Mouse (Mus musculus) midbrain, embryonic 15.5 days (tissue): ENCODE results near the gene Gm20517. TPM values are rescaled to one million over a fixed set of nuclear protein-coding genes. Genes with fewer than 3 reads are reported as not detected.
"Not testable (repeated sequence)": the region's sequence is repeated elsewhere in the genome, so short reads cannot be mapped to it uniquely, and the experiment has no call there.

Experiments
- ATAC-seq: fragments of 200-750 bp; cut with Nextera tagmentation; replicated peaks from 2 replicates; pipeline ENCODE4 v1.8.0; 2017; ENCODE audit warnings: moderate TSS enrichment
- H3K27ac ChIP-seq: fragments of 300-500 bp; sonication (generic); 2 replicates; pipeline ENCODE4 v1.5.1; 2015; ENCODE audit warnings: mild to moderate bottlenecking, inconsistent platforms
- H3K27me3 ChIP-seq: fragments of 300-500 bp; sonication (generic); replicated peaks from 2 replicates; pipeline ENCODE4 v1.6.1; 2015; ENCODE audit warnings: inconsistent platforms
- H3K36me3 ChIP-seq: fragments of 300-500 bp; sonication (generic); replicated peaks from 2 replicates; pipeline ENCODE4 v1.6.1; 2015; ENCODE audit warnings: inconsistent platforms
- H3K4me1 ChIP-seq: fragments of 300-500 bp; sonication (generic); 2 replicates; pipeline ENCODE4 v1.6.1; 2015; ENCODE audit warnings: inconsistent platforms
- H3K4me2 ChIP-seq: fragments of 300-500 bp; sonication (generic); 2 replicates; pipeline ENCODE4 v1.6.1; 2015; ENCODE audit warnings: inconsistent platforms, mild to moderate bottlenecking, moderate library complexity
- H3K4me3 ChIP-seq: fragments of 300-500 bp; sonication (generic); 2 replicates; pipeline ENCODE4 v1.5.1; 2015; ENCODE audit warnings: mild to moderate bottlenecking, inconsistent platforms
- H3K9ac ChIP-seq: fragments of 300-500 bp; sonication (generic); 2 replicates; pipeline ENCODE4 v1.6.1; 2015; ENCODE audit warnings: mild to moderate bottlenecking, inconsistent platforms
- H3K9me3 ChIP-seq: fragments of 300-500 bp; sonication (generic); 2 replicates; pipeline ENCODE4 v1.6.1; 2016; ENCODE audit warnings: inconsistent platforms
- WGBS: fragments of 180-500 bp; shearing (Covaris S2); methylation state at CpG from one replicate; pipeline ENCODE4 v1.1.7; 2015; ENCODE audit warnings: mixed read lengths; 5-methylcytosine and 5-hydroxymethylcytosine counted together
- polyA plus RNA-seq: library from polyadenylated mRNA; unstranded; fragments of >200 nt; fragmentation: Nextera tagmentation; extraction: Ambion mirVana; gene quantifications from 2 replicates; pipeline ENCODE4 v1.2.1, GENCODE M21; 2015

Gene Gm20517
- polyA plus RNA-seq, 1 experiment from 2014 or later, result 2.9 TPM

- WGBS, result 83% methylated on average over 7 of the region's 7 CpGs
- Histone ChIP-seq H3K9ac (no peak overlapping the region), H3K4me3 (no peak overlapping the region), H3K36me3 (no peaks in the 10 kb centered on the region), H3K9me3 (no peaks in the 10 kb centered on the region), H3K27ac (no peak overlapping the region), H3K4me2 (no peak overlapping the region), H3K4me1 (peaks cover 31% of the 10 kb centered on the region), H3K27me3 (no peaks in the 10 kb centered on the region)
- ATAC-seq, result no peak
Observed at GRCm38 (mm10) chr17:47633999-47634770, 22.8 kb downstream of the Gm20517 start.

GRCm38 (mm10) chr17:47642992-47643391 is 31.6 kb downstream of the Gm20517 start:
- Histone ChIP-seq H3K4me2 (no peak overlapping the region), H3K9ac (no peak overlapping the region), H3K4me1 (peaks cover 3% of the 10 kb centered on the region; the same call in 1 of the 2 replicates), H3K36me3 (no peaks in the 10 kb centered on the region), H3K4me3 (no peak overlapping the region), H3K9me3 (no peaks in the 10 kb centered on the region), H3K27ac (no peak overlapping the region), H3K27me3 (no peaks in the 10 kb centered on the region)
- no peak for ATAC-seq
- WGBS, result 88% methylated on average over 2 of the region's 2 CpGs

DNA sequence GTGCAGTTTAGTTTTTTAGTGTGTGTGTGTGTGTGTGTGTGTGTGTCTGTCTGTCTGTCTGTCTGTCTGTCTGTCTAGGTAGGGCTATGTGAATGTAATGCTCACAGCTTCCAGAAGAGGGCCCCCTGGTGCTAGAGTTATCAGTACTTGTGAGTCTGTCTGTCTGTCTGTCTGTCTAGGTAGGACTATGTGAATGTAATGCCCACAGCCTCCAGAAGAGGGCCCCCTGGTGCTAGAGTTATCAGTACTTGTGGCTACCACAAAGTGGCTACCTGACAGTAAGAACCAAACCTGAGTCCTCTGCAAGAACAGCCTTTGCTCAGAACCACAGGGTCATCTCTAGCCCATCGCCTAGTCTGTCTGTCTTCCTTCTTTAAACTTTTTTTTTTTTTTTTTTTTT is 35.3 kb downstream of the Gm20517 start:
- Histone ChIP-seq H3K4me1 (no peaks in the 10 kb centered on the region), H3K9me3 (no peaks in the 10 kb centered on the region), H3K36me3 (no peaks in the 10 kb centered on the region), H3K27ac (no peak overlapping the region), H3K4me3 (no peak overlapping the region), H3K4me2 (no peak overlapping the region), H3K27me3 (no peaks in the 10 kb centered on the region), H3K9ac (no peak overlapping the region)
- WGBS, result 70% methylated on average over 1 of the region's 1 CpGs
- ATAC-seq, result no peak

DNA sequence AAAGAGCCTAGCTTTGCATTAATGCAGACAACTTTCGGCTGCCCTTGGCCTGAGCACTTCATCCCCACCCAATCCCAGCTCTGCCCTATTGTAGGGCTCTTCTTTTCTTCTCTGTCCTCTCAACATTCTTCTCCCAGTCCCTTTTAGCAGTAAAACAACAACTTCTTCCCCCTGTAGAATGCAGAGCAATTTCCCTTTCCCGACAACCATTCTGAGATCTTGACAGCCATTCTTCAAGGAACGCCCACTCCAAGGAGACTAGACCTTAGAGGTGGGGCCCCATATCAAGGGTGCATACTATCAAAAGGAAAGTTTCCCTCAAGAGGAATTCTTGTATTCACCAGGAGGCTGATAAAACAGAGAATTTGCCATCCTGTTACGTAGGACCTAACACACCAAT is 37.6 kb downstream of the Gm20517 start:
- Histone ChIP-seq H3K9ac (no peak overlapping the region), H3K27ac (no peak overlapping the region), H3K4me2 (no peak overlapping the region), H3K9me3 (no peaks in the 10 kb centered on the region), H3K27me3 (no peaks in the 10 kb centered on the region), H3K4me3 (no peak overlapping the region), H3K36me3 (no peaks in the 10 kb centered on the region), H3K4me1 (no peaks in the 10 kb centered on the region)
- 42% methylated on average over 4 of the region's 4 CpGs for WGBS
- ATAC-seq, result no peak

- Histone ChIP-seq H3K27me3 (no peaks in the 10 kb centered on the region), H3K27ac (no peak overlapping the region), H3K4me3 (no peak overlapping the region), H3K36me3 (no peaks in the 10 kb centered on the region), H3K4me2 (no peak overlapping the region), H3K9ac (no peak overlapping the region), H3K9me3 (no peaks in the 10 kb centered on the region), H3K4me1 (no peaks in the 10 kb centered on the region)
- 79% methylated on average over 2 of the region's 2 CpGs for WGBS
- no peak for ATAC-seq
Observed at GRCm38 (mm10) chr17:47651953-47652352, 40.6 kb downstream of the Gm20517 start.

GRCm38 (mm10) chr17:47654346-47654745 is 43.0 kb downstream of the Gm20517 start:
- not testable (repeated sequence) for H3K27ac ChIP-seq, H3K27me3 ChIP-seq, ATAC-seq, H3K9ac ChIP-seq, H3K4me1 ChIP-seq, H3K4me3 ChIP-seq, H3K36me3 ChIP-seq, H3K9me3 ChIP-seq, H3K4me2 ChIP-seq
- WGBS, result 94% methylated on average over 8 of the region's 8 CpGs

- H3K36me3 ChIP-seq, result 0 out of 2 replicates have a peak, but pooled peaks cover 3% of the 10 kb centered on the region
- no peaks in the 10 kb centered on the region for H3K4me1 ChIP-seq
- H3K27me3 ChIP-seq, result no peaks in the 10 kb centered on the region
- H3K27ac ChIP-seq, result no peak overlapping the region
- no peak overlapping the region for H3K9ac ChIP-seq
- no peak overlapping the region for H3K4me3 ChIP-seq
- no peak for ATAC-seq
- H3K9me3 ChIP-seq, result no peaks in the 10 kb centered on the region
- WGBS, result 91% methylated on average over 5 of the region's 5 CpGs
- H3K4me2 ChIP-seq, result no peak overlapping the region
Observed at GRCm38 (mm10) chr17:47655697-47656096, 44.3 kb downstream of the Gm20517 start.

GRCm38 (mm10) chr17:47657901-47658300 is 46.5 kb downstream of the Gm20517 start:
- H3K4me1 ChIP-seq, result no peaks in the 10 kb centered on the region
- H3K9ac ChIP-seq, result no peak overlapping the region
- no peak for ATAC-seq
- H3K27me3 ChIP-seq, result no peaks in the 10 kb centered on the region
- 0 out of 2 replicates have a peak, but pooled peaks cover 3% of the 10 kb centered on the region for H3K36me3 ChIP-seq
- H3K9me3 ChIP-seq, result no peaks in the 10 kb centered on the region
- no peak overlapping the region for H3K27ac ChIP-seq
- no peak overlapping the region for H3K4me3 ChIP-seq
- no peak overlapping the region for H3K4me2 ChIP-seq
- 84% methylated on average over 4 of the region's 4 CpGs for WGBS

- 0 out of 2 replicates have a peak, but pooled peaks cover 3% of the 10 kb centered on the region for H3K36me3 ChIP-seq
Observed at GRCm38 (mm10) chr17:47658741-47659243, 47.4 kb downstream of the Gm20517 start.

DNA sequence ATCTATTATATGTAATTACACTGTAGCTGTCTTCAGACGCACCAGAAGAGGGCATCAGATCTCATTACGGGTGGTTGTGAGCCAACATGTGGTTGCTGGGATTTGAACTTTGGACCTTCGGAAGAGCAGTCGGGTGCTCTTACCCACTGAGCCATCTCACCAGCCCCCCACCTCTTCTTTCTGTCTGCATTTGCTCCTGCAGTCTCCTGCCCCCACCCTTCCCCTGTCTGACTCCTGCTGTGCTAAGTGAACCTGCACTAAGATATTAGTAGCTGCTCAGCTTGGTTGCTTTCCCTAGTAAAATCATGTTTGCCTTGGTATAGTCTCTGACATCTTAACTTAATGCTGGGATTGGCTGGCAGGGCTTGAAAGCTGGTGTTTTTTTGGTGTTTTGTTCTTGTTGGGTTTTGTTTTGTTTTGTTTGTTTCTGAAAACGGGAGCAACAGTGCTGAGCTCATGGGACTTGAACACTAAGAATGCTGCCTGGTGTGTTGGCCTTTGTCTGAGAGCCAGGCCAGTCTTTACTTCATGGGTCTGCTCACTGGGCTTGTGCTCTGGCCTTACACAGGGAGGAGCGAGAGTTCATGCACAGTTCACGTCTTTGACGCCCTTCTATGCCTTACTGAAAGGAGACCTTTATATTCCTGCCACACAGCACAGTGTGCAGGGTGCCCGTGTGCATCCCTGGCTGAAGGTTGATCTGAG is 51.8 kb downstream of the Gm20517 start:
- no peak overlapping the region for H3K4me3 ChIP-seq
- no peak for ATAC-seq
- no peak overlapping the region for H3K27ac ChIP-seq
- H3K27me3 ChIP-seq, result no peaks in the 10 kb centered on the region
- 0 out of 2 replicates have a peak, but pooled peaks cover 3% of the 10 kb centered on the region for H3K4me1 ChIP-seq
- WGBS, result 25% methylated on average over 9 of the region's 9 CpGs
- H3K9ac ChIP-seq, result no peak overlapping the region
- H3K36me3 ChIP-seq, result 0 out of 2 replicates have a peak, but pooled peaks cover 3% of the 10 kb centered on the region
- no peaks in the 10 kb centered on the region for H3K9me3 ChIP-seq
- H3K4me2 ChIP-seq, result no peak overlapping the region

More at GRCm38 (mm10) chr17:47658741-47659243, 47.4 kb downstream of the Gm20517 start:
- ATAC-seq, result no peak
- Histone ChIP-seq H3K9me3 (no peaks in the 10 kb centered on the region), H3K4me1 (0 out of 2 replicates have a peak, but pooled peaks cover 3% of the 10 kb centered on the region), H3K9ac (no peak overlapping the region), H3K4me2 (no peak overlapping the region), H3K27me3 (no peaks in the 10 kb centered on the region), H3K27ac (no peak overlapping the region), H3K4me3 (no peak overlapping the region)
- WGBS, result 86% methylated on average over 3 of the region's 3 CpGs

DNA sequence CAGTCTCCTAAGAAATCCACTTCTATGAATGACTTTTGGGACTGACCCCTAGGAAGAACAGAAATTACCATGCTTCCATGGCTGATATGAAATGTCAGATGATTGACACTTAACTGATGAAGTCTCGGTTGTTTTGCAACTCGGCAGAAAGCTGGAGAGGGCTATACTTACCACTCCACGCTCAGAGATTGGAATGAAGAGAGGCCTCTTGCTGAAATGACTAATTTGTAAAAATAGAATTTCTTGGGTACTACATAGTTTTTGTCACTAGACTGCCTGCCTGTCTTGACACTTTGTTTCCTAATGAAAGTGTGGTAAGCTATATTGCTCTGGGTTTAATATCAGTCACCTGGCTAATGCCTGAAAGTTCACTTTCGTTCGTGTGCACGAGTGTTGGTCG is 53.1 kb downstream of the Gm20517 start:
- Histone ChIP-seq H3K4me1 (peaks cover 9% of the 10 kb centered on the region; the same call in 1 of the 2 replicates), H3K9ac (no peak overlapping the region), H3K4me2 (no peak overlapping the region), H3K27ac (no peak overlapping the region), H3K9me3 (no peaks in the 10 kb centered on the region), H3K4me3 (no peak overlapping the region), H3K27me3 (no peaks in the 10 kb centered on the region), H3K36me3 (no peaks in the 10 kb centered on the region)
- no peak for ATAC-seq
- 88% methylated on average over 7 of the region's 7 CpGs for WGBS

GRCm38 (mm10) chr17:47669166-47669565 is 57.8 kb downstream of the Gm20517 start:
- H3K4me2 ChIP-seq, result no peak overlapping the region
- H3K9me3 ChIP-seq, result no peaks in the 10 kb centered on the region
- 39% methylated on average over 4 of the region's 4 CpGs for WGBS
- H3K4me1 ChIP-seq, result peaks cover 18% of the 10 kb centered on the region
- H3K4me3 ChIP-seq, result no peak overlapping the region
- 0 out of 2 replicates have a peak overlapping the region, but pooled peaks have one; percentile 27 for H3K27ac ChIP-seq
- H3K9ac ChIP-seq, result no peak overlapping the region
- no peaks in the 10 kb centered on the region for H3K36me3 ChIP-seq
- H3K27me3 ChIP-seq, result no peaks in the 10 kb centered on the region
- ATAC-seq, result peak; percentile 73
